Comparison of ENCODE assay signal across 8 mouse cellular contexts in the genomic region with DNA sequence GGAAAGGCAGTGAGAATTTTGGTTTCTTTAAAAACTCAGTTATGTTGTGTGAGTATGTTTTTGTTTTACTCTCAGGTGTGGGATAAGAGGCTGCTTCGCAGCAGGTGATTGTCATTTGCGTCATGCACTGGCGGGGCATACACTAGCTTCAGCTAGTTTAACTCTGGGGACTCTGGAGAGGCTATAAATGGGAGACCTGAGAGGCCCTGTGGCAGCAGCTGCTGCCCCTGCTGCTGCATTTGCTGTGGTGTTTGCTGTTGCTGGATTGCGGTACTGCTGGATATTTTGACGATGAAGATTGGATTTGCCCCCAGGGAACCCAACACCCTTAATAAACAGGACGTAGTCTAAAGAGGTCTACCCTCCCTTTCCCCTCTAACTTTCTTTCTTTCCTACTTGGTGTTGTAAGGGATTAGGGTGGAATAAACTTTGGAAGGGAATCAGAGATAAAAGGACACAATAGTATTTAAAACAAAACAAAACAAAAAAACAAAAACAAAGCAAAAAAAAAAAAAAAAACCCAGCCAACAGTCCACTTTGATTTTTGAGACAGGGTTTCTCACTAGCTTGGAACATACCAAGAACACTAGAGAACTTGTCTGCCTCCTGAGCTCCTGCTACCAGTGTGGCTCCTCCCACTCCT. TPM values are rescaled to one million over a fixed set of nuclear protein-coding genes. Genes with fewer than 3 reads are reported as not detected.
DNase-seq lines count a peak whose midpoint lies in the region; ATAC-seq and TF ChIP-seq lines count a peak whose summit lies in the region.

No protein-coding gene starts in this region.

- no peak for ATAC-seq in heart, postnatal 0 days (ENCODE audit: insufficient read depth, low read depth)
- ATAC-seq in erythroblast, adult 5-6 weeks (replicated peaks; ENCODE audit: low FRiP score, poor library complexity, severe bottlenecking), result peak; percentile 21; the same call in 1 of the 2 replicates
- ATAC-seq in limb, embryonic 11.5 days (ENCODE audit: insufficient number of reproducible peaks, low FRiP score, low TSS enrichment, low read depth), result no peak
- peak; percentile 48; the same call in 1 of the 2 replicates for ATAC-seq in midbrain, embryonic 16.5 days
- ATAC-seq in megakaryocyte progenitor cell, adult 5-6 weeks (replicated peaks; ENCODE audit: poor library complexity), result no peak

- 34% methylated on average over 6 of the region's 6 CpGs for WGBS in heart, postnatal 0 days
- 35% methylated on average over 6 of the region's 6 CpGs for WGBS in limb, embryonic 11.5 days
- WGBS in midbrain, embryonic 16.5 days, result 37% methylated on average over 6 of the region's 6 CpGs

- no peak overlapping the region for H3K9ac ChIP-seq in heart, postnatal 0 days (replicated peaks; ENCODE audit: low read depth, low read length)
- no peak overlapping the region for H3K9ac ChIP-seq in limb, embryonic 11.5 days (ENCODE audit: low read length)
- H3K9ac ChIP-seq in midbrain, embryonic 16.5 days (ENCODE audit: low read depth, low read length), result no peak overlapping the region

- intact Hi-C loops in heart, postnatal 36 days (cut with DNase I), result no loop called here

- DNase-seq in heart, postnatal 0 days (ENCODE audit: low spot score), result no peak
- DNase-seq in heart, postnatal 36 days, result no peak
- no peak for DNase-seq in limb, embryonic 11.5 days (ENCODE audit: low spot score)
- DNase-seq in frontal cortex, postnatal 10 days (ENCODE audit: low spot score in 2 of 2), result no peak
- no peak for DNase-seq in cerebellum, adult 9-11 months

- TF ChIP-seq CTCF in heart, postnatal 0 days (IDR thresholded peaks at IDR 0.05; ENCODE audit: low read depth), result no peak

- peaks cover 7% of the 10 kb centered on the region; the same call in 1 of the 2 replicates for H3K4me1 ChIP-seq in heart, postnatal 0 days (ENCODE audit: control insufficient read depth, insufficient read depth)
- H3K4me1 ChIP-seq in limb, embryonic 11.5 days (ENCODE audit: control insufficient read depth, insufficient read depth, low read length), result 0 out of 2 replicates have a peak, but pooled peaks cover 3% of the 10 kb centered on the region
- peaks cover 5% of the 10 kb centered on the region for H3K4me1 ChIP-seq in midbrain, embryonic 16.5 days (ENCODE audit: control insufficient read depth, insufficient read depth, low read length)

- H3K9me3 ChIP-seq in heart, postnatal 0 days (replicated peaks; ENCODE audit: control insufficient read depth, low read length), result no peaks in the 10 kb centered on the region
- no peaks in the 10 kb centered on the region for H3K9me3 ChIP-seq in limb, embryonic 11.5 days (ENCODE audit: control insufficient read depth, low read length)
- no peaks in the 10 kb centered on the region for H3K9me3 ChIP-seq in midbrain, embryonic 16.5 days (replicated peaks; ENCODE audit: control insufficient read depth, low read length, poor library complexity, severe bottlenecking)

- peak overlapping the region; percentile 24 for H3K4me3 ChIP-seq in heart, postnatal 0 days (ENCODE audit: low read depth, low read length)
- peak overlapping the region; percentile 20; the same call in 1 of the 2 replicates for H3K4me3 ChIP-seq in limb, embryonic 11.5 days (ENCODE audit: low read depth, low read length)
- peak overlapping the region; percentile 2; the same call in 1 of the 2 replicates for H3K4me3 ChIP-seq in midbrain, embryonic 16.5 days (ENCODE audit: low read depth, low read length)

- H3K36me3 ChIP-seq in heart, postnatal 0 days (replicated peaks; ENCODE audit: control insufficient read depth, insufficient read depth, low read length), result no peaks in the 10 kb centered on the region
- H3K36me3 ChIP-seq in limb, embryonic 11.5 days (ENCODE audit: control insufficient read depth, insufficient read depth, low read length), result no peaks in the 10 kb centered on the region
- no peaks in the 10 kb centered on the region for H3K36me3 ChIP-seq in midbrain, embryonic 16.5 days (ENCODE audit: control insufficient read depth, insufficient read depth, low read length)

- no peaks in the 10 kb centered on the region for H3K27me3 ChIP-seq in heart, postnatal 0 days (ENCODE audit: control insufficient read depth, insufficient read depth, low read length)
- H3K27me3 ChIP-seq in limb, embryonic 11.5 days (ENCODE audit: control insufficient read depth, insufficient read depth, low read length), result no peaks in the 10 kb centered on the region
- H3K27me3 ChIP-seq in midbrain, embryonic 16.5 days (ENCODE audit: control insufficient read depth, insufficient read depth, low read depth, low read length), result no peaks in the 10 kb centered on the region

- no peak for TF ChIP-seq EP300 in heart, postnatal 0 days (IDR thresholded peaks at IDR 0.05; ENCODE audit: low read depth)

- H3K4me2 ChIP-seq in heart, postnatal 0 days (ENCODE audit: low read depth, low read length), result peak overlapping the region; percentile 55
- peak overlapping the region; percentile 13; the same call in 1 of the 2 replicates for H3K4me2 ChIP-seq in limb, embryonic 11.5 days (ENCODE audit: low read depth, severe bottlenecking)
- peak overlapping the region; percentile 52 for H3K4me2 ChIP-seq in midbrain, embryonic 16.5 days (ENCODE audit: low read length)

- no peak overlapping the region for H3K27ac ChIP-seq in heart, postnatal 0 days (ENCODE audit: low read depth)
- no peak overlapping the region for H3K27ac ChIP-seq in limb, embryonic 11.5 days (replicated peaks; ENCODE audit: low read depth, low read length)
- H3K27ac ChIP-seq in midbrain, embryonic 16.5 days (ENCODE audit: low read length), result no peak overlapping the region

RNA-seq across cellular contexts. Expression of gene Slc4a8, which starts 14.9 kb away (rescaled TPM):
- total RNA-seq in heart, postnatal 0 days (2014; rRNA removed; ENCODE audit: low replicate concordance), result 0.19 and 0.50 TPM in 2 replicates
- polyA plus RNA-seq in heart, postnatal 0 days (2015; fragmentation: Nextera tagmentation; extraction: Ambion mirVana), result 0.38 and 0.81 TPM in 2 replicates
- 1 to 10 TPM; 2.3 to 2.7 TPM for total RNA-seq in heart, postnatal 36 days (2021)
- under 0.01 and 1.3 TPM in 2 replicates for total RNA-seq in erythroblast, adult 5-6 weeks (2015; ENCODE audit: low replicate concordance)
- 0.09 and 0.42 TPM in 2 replicates for total RNA-seq in erythroblast, adult 5-6 weeks (2017; ENCODE audit: low replicate concordance)
- polyA plus RNA-seq in limb, embryonic 11.5 days (2014; fragmentation: Nextera tagmentation; extraction: Ambion mirVana), result 6.6 and 6.7 TPM in 2 replicates
- 30.5 and 31.1 TPM in 2 replicates for polyA plus RNA-seq in midbrain, embryonic 16.5 days (2015; fragmentation: Nextera tagmentation; extraction: Ambion mirVana)
- total RNA-seq in megakaryocyte progenitor cell, adult 5-6 weeks (2015), result 20.3 and 26.1 TPM in 2 replicates
- 21.3 and 22.2 TPM in 2 replicates for total RNA-seq in megakaryocyte progenitor cell, adult 5-6 weeks (2017)

RNA-seq across cellular contexts. Expression of gene Galnt6, which starts 17.4 kb away (rescaled TPM):
- 0.92 and 2.1 TPM in 2 replicates for total RNA-seq in heart, postnatal 0 days (2014; rRNA removed; ENCODE audit: low replicate concordance)
- polyA plus RNA-seq in heart, postnatal 0 days (2015; fragmentation: Nextera tagmentation; extraction: Ambion mirVana), result 0.43 and 0.46 TPM in 2 replicates
- total RNA-seq in heart, postnatal 36 days (2021), result under 1 TPM; 0.72 to 0.98 TPM
- total RNA-seq in erythroblast, adult 5-6 weeks (2015; ENCODE audit: low replicate concordance), result 3.6 and 4.0 TPM in 2 replicates
- total RNA-seq in erythroblast, adult 5-6 weeks (2017; ENCODE audit: low replicate concordance), result 4.5 and 4.9 TPM in 2 replicates
- polyA plus RNA-seq in limb, embryonic 11.5 days (2014; fragmentation: Nextera tagmentation; extraction: Ambion mirVana), result 0.04 and 0.07 TPM in 2 replicates
- 0.19 and 0.24 TPM in 2 replicates for polyA plus RNA-seq in midbrain, embryonic 16.5 days (2015; fragmentation: Nextera tagmentation; extraction: Ambion mirVana)
- total RNA-seq in megakaryocyte progenitor cell, adult 5-6 weeks (2015), result 11.7 and 11.9 TPM in 2 replicates
- total RNA-seq in megakaryocyte progenitor cell, adult 5-6 weeks (2017), result 28.0 and 29.8 TPM in 2 replicates

RNA-seq across cellular contexts. Expression of gene Cela1, which starts 58.9 kb away (rescaled TPM):
- total RNA-seq in heart, postnatal 0 days (2014; rRNA removed; ENCODE audit: low replicate concordance), result 0.85 TPM in 1 of 2 replicates, not detected in the other
- polyA plus RNA-seq in heart, postnatal 0 days (2015; fragmentation: Nextera tagmentation; extraction: Ambion mirVana), result 1.6 and 1.8 TPM in 2 replicates
- under 1 TPM in 1 of 2 experiments, not detected in 1; 0.98 TPM for total RNA-seq in heart, postnatal 36 days (2021)
- 31.3 and 37.1 TPM in 2 replicates for total RNA-seq in erythroblast, adult 5-6 weeks (2015; ENCODE audit: low replicate concordance)
- 12.3 and 20.9 TPM in 2 replicates for total RNA-seq in erythroblast, adult 5-6 weeks (2017; ENCODE audit: low replicate concordance)
- polyA plus RNA-seq in limb, embryonic 11.5 days (2014; fragmentation: Nextera tagmentation; extraction: Ambion mirVana), result 0.65 and 1.4 TPM in 2 replicates
- polyA plus RNA-seq in midbrain, embryonic 16.5 days (2015; fragmentation: Nextera tagmentation; extraction: Ambion mirVana), result 0.68 and 0.85 TPM in 2 replicates
- 12.2 and 28.8 TPM in 2 replicates for total RNA-seq in megakaryocyte progenitor cell, adult 5-6 weeks (2015)
- 5.2 and 10.8 TPM in 2 replicates for total RNA-seq in megakaryocyte progenitor cell, adult 5-6 weeks (2017)

Comparison
In these comparisons a context has a peak if more than half of its experiments do, and no peak if none do; other contexts are left out.
1. ATAC-seq: peak in erythroblast, adult 5-6 weeks (single experiment) and midbrain, embryonic 16.5 days (single experiment); none in heart, postnatal 0 days (single experiment), limb, embryonic 11.5 days (single experiment) and megakaryocyte progenitor cell, adult 5-6 weeks (single experiment).
2. RNA of gene Slc4a8, which starts 14.9 kb away (total RNA-seq): 20.3 to 26.1 TPM in megakaryocyte progenitor cell, adult 5-6 weeks; 2.3 to 2.7 TPM in heart, postnatal 36 days, under 0.01 to 1.3 TPM in erythroblast, adult 5-6 weeks and 0.19 to 0.50 TPM in heart, postnatal 0 days; every median in the first group is over 4 times any median in the second.
3. Peak in every context shown above with its lines, with median percentiles within 50 percentile points of each other: H3K4me2 ChIP-seq and H3K4me3 ChIP-seq.